Mouse (Mus musculus): ENCODE results near the gene Chd2.

Gene Chd2

DNA sequence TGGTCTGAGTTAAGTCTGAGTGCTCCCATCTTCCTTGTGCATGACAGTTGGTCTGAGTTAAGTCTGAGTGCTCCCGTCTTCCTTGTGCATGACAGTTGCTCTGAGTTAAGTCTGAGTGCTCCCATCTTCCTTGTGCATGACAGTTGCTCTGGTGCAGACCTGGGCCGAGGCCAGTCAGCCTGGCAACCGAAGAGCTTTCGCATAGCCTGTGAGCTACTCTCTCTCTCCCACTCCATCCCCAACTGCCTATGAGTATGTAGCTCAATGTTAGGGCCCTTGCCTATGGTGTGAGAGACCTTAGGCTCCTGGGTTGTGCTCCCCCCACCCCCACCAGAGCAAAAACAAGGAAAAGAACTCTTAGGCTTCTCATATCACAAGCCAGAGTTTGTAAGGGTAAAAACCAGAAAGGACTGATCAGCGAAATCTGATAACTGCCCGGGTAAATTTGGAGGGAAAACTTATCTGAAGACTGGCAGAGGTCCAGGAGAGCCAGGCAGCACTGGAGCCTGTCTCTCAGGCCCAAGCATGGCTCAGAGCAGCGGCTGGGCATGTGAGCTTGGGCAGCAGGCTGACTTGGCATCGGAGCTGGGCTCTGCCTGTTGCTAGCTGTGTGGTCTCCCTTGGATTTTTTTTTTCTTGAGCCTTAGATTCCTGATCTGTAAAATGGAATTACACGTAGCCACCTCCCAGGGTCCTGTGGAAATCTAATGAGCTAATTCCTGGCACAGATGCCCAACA lies 120.2 kb downstream of the Chd2 start:
- in situ Hi-C loops (cut with MboI; ENCODE audit: low sequenced_read_pairs): loop anchor here (10.0 kb wide), 1 partner anchor 1017 kb away; no protein-coding TSS in a partner anchor

DNA sequence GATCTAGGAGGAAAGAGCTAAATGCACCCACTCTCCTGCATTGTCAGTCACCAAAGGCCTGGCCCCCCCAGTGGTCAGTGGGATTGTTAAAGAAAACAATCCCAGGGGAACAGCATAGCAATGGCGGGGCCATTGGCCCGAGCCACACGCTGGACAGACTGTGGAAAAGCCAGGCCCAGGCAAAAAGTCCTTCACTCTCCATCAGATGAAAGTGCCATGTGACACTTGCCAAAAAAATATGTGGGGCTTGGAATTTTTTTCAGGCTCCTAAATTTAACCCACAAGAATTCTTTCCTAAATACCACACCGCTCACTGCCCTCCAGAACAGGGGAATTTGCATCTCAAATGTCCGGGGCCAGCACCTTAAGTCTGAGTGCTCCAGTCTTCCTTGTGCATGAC lies 120.8 kb downstream of the Chd2 start:
- in situ Hi-C loops (cut with MboI; ENCODE audit: low sequenced_read_pairs): loop anchor here (10.0 kb wide), 1 partner anchor 1016 kb away; no protein-coding TSS in a partner anchor

DNA sequence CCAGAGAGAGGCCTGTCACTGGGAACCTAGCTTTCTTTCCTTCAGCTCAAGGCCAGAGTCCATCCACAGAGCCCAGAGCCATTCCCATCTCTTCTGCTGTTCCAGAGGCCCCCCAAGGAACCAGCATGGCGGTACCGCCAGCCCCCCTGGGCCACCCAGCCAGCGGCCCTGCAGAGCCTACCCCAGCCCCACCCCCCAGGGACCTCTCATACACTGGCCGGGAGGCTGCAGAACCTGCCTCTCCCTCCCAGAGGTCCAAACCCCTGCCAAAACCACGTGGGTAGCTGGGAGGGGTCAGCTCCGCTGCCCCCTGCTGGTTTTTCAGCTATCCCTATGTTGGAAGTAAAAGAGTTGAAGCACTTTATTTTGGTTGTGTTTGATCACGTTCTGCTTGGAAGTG lies 122.3 kb downstream of the Chd2 start:
- in situ Hi-C loops (cut with MboI; ENCODE audit: low sequenced_read_pairs): no loop called here

DNA sequence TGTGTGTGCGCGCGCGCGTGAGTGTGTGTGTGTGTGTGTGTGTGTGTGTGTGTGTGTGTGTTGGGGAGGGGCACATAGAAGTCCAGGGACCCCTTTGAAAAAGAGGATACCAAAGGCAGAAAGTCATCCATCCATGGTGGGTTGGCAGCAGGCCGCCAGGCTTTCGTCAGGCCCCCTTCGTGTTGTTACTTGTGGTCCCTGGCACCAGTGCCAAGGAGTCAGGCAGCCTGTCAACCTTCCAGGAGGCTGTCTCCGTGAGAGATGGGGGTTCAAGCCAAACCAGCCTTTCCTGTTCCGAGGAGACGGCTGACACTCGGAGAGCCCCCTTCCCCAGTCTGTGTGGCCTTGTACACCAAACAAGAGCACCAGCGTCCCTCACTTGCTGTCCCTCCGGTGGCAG lies 127.4 kb downstream of the Chd2 start:
- in situ Hi-C loops (cut with MboI; ENCODE audit: low sequenced_read_pairs): no loop called here

DNA sequence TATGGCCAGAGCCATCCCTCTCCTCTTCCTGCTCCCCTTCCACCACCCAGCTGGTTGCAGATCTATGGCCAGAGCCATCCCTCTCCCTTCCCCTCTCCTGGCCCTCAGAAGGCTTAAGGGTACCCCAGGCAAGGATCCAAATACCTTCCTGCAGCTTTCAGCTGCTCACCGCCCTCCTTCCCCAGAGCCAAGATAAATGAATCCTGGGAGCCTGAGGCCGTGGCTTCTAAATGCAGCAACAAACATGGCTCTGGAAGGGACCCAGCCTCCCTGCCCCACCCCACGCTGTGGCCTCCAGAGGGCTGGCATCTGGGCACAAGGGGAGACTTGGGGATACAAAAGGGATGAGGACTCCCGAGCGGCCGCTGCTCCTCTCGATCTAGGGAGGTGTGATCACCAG lies 129.2 kb downstream of the Chd2 start:
- in situ Hi-C loops (cut with MboI; ENCODE audit: low sequenced_read_pairs): no loop called here

DNA sequence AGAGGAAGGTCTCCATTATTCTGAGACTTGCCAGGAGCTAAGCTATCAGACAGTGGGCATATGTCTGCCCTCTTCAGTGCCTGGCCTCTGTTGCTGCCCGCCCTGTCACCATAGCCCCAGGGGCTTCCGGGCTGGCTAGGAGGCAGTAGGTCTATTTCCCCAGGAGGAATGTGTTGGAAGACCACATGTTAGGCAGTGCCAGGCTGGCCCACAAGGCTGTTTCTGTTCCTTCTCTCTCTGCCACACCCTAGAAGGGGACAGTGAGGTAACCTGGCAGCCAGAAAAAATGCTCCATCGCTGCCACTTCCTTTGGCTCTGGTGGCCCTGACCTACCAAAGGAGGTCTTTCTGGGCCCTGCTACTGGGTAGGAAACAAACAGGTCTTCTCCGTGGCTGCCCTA lies 129.6 kb downstream of the Chd2 start:
- in situ Hi-C loops (cut with MboI; ENCODE audit: low sequenced_read_pairs): no loop called here

DNA sequence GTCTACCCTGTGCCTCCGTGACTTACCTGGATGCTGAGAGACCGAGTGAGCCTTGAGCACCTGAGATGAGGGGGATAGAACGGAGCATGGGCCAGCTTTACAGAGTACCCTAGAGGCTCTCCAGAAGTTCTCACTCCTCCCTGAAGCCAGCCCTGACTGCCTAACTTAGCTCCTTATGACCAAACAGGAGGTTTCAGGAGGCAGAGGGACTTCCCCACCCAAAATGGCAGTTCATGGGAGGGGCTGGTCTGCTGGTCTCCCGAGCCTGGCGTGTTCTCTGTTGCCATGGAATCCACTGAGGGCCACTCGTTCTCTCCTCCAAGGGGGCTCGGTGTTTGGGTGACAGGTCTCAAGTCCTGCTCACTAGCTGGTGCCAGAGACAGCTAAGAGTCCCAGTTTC lies 130.1 kb downstream of the Chd2 start:
- in situ Hi-C loops (cut with MboI; ENCODE audit: low sequenced_read_pairs): no loop called here

DNA sequence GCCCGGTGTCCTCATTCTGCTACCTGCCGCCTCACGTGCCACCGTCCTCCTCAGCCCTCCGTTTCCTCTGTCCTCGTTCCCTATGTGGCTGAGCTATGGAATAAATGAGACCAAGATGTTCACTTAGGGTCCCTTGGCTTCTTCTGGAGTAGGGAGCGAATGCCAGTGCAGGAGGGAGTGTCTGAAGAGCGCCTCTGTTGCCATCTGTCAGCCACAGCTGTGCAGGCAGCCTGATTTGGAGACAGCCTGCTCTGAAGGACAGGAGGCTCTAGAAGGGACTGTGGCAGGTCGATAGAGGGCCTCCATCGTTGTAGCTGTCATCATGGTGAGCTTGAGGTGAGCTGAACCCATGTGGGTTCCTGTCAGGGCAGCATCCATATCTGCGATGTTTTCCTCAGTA lies 136.1 kb downstream of the Chd2 start:
- in situ Hi-C loops (cut with MboI; ENCODE audit: low sequenced_read_pairs): no loop called here

DNA sequence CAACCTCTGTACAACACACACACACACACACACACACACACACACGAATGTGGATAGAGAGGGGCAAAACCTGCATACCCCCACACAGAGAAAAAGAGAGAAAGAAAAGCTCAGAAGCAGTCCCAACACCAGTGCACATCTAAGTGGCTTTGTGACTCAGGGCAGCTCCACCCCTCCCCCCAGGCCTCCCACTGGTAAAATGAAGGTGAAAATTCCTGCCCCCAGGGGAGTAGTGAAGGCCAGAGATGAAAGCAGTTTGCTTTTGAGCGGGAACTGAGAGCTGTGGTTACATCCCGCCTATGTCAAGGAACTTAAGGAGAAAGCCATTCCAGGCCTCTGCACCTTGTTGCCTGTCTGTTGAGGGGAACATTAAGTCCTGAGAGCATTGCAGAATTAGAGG lies 138.1 kb downstream of the Chd2 start:
- in situ Hi-C loops (cut with MboI; ENCODE audit: low sequenced_read_pairs): no loop called here

DNA sequence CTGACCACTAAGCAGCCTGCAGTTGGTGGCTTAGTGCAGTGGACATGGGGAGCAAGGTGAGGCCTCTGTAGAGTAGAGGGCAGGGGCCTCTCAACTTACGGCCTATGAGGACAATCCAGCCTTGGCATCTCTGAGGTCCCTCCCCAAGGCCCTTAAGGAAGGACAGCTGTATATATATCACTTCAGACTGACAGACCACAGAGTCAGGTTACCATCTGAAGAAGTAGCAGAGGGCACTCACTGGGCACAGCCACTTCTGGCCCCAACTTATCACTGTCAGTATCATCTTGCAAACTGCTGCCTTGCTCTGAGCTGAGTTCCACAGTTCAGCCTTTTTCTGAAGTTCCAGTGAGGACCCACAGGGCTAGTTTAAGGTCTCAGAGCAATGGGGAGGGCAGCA lies 139.0 kb downstream of the Chd2 start:
- in situ Hi-C loops (cut with MboI; ENCODE audit: low sequenced_read_pairs): no loop called here

DNA sequence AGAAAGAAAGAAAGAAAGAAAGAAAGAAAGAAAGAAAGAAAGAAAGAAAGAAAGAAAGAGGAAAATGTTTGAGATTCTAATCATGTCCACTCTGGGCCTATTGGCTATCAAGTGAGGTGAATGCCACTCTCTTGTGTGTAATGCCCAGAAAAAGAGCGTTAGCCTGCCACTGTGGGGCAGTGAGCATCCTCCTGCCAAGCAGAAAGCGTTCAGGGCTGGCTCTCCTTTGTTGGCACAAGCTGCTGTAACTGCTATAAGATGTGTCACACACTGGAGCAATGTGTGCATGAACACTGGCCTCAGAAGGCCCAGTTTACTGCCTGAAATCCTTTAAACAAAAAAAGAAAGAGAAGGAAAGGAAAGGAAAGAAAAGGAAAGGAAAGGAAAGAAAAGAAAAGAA lies 139.5 kb downstream of the Chd2 start:
- in situ Hi-C loops (cut with MboI; ENCODE audit: low sequenced_read_pairs): no loop called here

DNA sequence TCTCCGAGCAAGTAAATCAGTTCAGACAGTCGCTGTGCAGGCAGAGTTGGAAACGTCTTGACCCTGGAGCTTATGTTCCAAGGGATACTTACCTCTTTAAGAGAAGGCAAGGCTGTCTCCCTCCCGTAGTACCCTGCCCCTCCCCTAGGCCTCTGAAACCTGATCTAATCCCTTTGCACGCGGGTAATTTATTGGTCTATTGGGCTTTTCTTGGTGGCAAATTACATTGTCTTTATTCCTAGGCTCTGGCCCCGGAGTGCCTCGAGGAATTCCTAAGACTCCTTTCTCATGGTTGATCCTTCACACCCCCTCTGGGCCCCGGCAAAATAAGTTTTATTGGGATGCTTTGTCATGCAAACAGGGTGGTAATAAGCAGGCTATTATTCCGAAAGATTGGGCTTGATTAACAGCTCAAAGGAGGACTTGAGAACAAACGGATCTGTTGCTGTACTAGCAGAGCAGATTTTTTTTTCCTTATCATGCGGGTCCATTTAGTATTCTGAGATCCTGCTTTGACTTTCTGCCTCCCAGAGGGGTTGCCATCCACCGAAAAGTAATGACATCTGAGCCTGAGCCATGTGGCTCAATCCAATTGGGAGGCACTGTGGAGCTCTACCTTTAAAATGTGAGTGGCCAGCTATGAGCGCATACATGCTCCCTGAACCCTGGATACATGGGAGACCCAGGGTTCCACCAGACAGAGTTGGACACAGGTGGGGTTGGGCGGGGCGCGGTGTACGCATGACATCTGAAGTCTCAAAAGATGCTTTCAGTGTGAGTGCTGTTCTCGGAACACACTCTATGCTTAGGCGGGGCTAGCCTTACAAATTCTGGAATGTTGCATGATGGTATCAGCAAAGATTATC lies 141.3 kb downstream of the Chd2 start:
- in situ Hi-C loops (cut with MboI; ENCODE audit: low sequenced_read_pairs): no loop called here

DNA sequence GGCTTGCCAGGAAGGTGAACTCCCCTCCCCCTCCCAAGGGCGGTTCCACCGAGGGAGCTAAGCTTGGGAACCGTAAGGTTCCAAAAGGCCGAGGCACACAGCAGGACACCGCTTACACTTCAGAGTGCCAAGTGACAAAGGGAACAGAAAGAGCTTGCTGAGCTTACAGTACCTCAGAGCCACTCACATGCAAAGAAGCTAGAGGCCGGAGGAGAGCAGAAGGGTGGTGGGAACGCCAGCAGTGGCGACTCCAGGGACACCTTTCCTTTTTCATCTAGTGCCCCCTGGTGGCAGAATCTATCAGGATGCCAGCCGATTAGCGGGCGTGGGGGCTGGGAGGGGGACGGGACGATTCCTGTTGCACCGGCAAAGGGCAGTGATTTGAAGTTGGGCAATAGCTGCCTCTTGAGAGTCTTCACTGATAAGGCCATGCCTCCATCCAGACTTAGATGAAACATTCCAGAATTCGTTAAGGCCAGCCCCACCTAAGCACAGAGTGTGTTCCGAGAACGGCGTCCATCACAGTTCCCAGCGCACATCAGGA lies 142.1 kb downstream of the Chd2 start:
- in situ Hi-C loops (cut with MboI; ENCODE audit: low sequenced_read_pairs): no loop called here

DNA sequence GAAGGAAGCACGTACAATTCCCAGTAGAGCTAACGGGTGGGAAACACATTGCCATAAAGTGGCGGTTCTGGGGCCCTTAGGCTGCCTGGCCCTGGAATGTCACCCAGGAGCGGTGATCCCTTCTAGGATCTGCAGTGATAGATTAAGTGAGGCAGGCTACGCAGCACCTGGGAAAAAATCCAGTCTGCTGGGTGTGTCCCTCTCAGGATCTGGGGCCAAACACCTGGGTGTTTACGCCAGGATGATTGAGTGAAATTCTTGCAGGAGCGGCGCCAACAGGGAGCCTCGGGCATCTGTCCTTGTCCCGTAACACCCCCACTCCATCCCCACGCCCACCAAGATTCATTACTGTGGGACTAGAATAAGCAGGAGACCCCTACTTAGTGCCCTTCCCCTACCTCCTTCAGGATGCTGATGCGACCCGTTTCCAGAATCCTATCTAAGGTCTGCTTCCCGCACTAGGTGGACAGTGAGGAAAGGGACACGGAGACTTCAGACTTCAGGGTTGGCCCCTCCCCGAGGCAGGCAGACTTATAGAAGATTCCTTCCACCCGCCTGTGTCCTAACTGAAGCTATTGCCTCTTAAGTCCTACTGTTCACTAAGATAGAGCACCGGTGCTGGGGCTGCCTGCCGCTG lies 142.7 kb downstream of the Chd2 start:
- in situ Hi-C loops (cut with MboI; ENCODE audit: low sequenced_read_pairs): no loop called here

DNA sequence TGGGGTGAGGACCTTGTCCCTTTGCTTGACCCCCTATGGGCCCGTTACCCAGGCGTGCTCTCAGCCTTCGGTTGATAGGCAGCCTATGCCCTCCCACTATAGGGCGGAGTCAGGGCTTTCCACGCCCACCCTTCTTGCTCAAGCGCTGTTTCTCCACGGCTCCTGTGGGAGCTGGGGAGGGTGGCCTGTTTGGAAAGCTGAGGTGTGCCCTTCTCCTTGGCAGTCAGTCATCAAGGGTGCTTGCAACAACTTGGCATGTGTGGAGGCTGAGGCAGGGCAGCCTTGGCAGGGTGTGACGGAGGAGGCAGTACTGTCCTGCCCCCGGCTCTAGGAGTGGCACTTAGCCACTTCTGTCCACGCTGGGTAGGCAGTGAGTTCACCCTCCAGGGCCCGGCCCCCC lies 143.3 kb downstream of the Chd2 start:
- in situ Hi-C loops (cut with MboI; ENCODE audit: low sequenced_read_pairs): no loop called here

DNA sequence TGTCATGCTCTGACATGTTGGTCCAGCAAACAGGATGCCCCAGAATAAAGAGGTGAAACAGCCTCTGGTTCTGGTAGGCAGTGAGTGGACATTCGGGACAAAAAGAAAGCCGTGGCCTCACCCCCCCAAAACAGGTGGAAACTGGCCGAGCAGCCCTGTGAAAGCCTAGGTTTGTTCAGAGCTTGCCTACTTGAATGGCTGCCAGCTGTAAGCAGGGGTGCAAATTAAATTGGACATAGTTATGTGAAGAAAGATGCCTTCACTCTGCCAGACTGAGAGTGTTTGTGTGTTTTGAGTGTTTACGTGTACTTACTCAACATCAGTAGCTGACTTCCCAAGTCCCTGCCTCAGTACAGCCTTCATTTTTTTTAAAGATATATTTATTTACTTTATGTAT lies 147.6 kb downstream of the Chd2 start:
- in situ Hi-C loops (cut with MboI; ENCODE audit: low sequenced_read_pairs): no loop called here

DNA sequence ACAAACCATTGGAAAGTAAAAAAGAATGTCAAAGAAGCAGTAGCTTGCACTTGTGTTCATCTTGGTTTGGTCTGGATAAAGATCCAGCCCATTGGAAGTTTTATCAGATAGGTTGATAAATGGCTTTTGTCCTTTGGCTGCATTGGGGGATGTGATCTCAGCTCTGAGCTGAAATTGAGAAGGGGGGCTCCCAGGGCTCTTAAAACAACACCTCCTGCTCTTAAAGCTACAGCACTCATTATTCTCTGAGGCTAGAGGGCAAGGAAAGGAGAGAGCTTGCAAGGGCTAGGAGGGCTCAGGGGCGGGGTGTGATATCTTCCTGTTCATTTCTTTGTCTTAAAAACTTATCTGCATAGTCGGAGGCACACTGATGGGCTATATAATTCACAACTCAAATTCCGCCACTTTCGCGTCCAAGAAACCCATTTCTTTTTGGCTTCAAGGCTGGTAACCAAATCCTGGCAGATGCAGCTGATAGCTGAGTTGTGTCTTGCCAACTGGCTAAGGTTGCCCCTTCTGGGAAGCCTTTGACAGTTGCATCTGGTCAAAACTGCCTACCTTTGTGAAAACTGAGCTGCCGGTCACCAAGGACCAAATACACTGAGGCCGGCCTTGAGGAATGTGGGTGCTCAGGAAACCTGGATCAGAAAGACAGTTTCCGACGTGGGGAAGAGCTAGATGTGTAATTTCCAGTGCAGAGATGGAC lies 148.2 kb downstream of the Chd2 start:
- in situ Hi-C loops (cut with MboI; ENCODE audit: low sequenced_read_pairs): no loop called here

DNA sequence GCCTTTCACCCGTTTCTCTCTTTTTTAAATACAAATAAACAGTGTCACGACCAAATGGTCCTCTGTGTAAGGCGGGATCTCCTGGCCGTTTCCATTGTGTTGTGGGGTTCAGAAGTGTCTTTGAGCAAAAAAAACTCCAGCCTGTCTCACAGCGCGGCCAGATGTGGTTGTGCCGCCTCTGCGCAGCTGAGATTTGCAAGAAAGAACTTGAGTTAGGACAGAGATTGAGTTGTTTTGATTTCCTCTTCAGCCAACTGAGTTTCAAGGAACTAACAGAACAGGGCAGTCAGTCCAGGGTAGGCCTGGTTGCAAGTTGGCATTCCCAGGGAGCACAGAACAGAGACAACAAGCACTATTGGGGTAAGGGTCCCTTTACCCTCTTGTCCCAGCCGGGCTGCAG lies 149.3 kb downstream of the Chd2 start:
- in situ Hi-C loops (cut with MboI; ENCODE audit: low sequenced_read_pairs): no loop called here

DNA sequence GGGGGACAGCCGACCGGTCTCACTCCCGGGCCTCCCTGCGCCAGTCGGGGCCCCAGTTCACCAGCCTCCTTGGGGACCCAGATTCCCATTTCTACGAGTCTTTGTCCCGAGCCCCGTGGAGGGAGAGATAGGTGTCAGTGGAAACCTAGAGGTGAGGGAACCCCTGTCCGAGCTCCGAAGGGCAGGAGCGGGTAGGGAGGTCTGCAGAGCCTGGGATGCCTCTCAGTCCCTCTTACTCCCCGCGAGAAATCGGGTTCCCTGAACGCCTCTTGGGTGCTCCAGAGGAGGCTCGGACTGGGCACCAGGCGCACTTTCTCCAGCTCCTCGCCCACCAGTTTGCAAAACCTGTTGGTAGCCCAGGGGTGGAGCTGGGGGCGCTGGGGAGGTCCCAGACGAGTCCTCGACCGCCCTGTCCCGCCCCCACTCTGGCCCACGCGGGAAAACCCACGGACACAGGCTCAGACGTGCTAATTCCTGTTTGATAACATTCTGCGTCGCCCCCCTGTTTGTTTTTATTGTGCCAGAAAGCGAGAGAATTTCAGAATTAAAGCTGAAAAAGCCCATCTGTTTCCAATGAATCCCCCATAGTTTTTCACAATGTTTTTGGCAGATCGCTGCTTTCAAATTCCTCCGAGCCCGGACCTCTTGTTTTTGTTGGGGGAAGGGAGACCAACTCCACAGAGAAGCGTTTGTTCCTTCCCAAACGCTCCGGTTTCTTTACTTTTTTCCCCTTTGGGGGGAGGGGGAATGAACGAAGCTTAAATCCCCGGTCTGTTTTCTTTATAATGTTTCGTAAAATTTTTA lies 149.9 kb downstream of the Chd2 start:
- in situ Hi-C loops (cut with MboI; ENCODE audit: low sequenced_read_pairs): no loop called here

DNA sequence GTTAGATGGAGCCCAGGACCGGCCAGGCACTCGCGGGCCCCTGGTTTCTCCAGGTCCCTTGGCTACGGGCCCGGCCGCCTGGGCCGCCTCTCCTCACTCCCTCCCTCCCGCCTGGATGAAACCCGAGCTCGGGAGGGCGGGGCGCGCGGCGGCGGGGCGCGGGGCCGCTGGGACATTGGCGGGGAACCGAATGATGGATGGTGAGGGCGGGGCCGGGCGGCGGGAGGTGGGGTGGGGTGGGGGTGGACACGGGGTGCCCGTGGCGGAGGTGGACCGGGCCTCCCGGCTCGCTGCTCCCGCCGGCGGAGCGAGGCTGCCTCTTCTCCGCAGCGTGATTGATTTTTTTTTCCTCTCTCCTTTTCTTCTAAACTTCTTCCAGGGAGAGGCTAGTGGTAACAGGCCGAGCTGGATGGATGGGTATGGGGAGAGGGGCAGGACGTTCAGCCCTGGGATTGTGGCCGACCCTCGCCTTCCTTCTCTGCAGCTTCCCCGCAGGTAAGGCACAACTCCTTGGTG lies 150.6 kb downstream of the Chd2 start:
- in situ Hi-C loops (cut with MboI; ENCODE audit: low sequenced_read_pairs): no loop called here
